Mouse (Mus musculus): ENCODE results near the gene Fstl5. TPM values are rescaled to one million over a fixed set of nuclear protein-coding genes. Genes with fewer than 3 reads are reported as not detected.
A peak's percentile ranks its signal among the peaks of the same experiment; 100 is the strongest.

Fstl5 gene
- polyA plus RNA-seq, 1 experiment from 2014 or later = 68.0 TPM

DNA sequence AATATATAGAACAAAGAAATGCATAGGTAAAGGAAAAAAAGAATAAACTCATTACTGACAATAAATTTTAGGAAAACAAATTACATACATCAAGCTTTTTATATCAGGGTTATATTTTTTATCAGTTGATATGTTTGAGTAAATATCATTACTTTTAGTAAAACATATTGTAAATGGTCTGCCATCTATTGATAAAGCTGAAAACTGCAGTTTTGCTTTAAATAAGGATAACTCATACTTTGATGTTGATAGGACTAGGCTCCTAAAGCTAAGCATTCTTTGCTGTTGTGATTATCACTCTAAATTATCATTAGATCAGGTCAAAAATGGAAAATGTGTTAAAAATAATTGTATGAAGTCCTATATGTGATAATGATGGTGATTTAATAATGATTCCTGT lies 493.3 kb downstream of the Fstl5 start:
- ATAC-seq (ENCODE audit: low FRiP score) = no peak
- Histone ChIP-seq H3K4me2 (no peak overlapping the region), H3K4me3 (replicated peaks) (no peak overlapping the region), H3K9ac (replicated peaks) (no peak overlapping the region), H3K9me3 (replicated peaks) (no peaks in the 10 kb centered on the region), H3K27ac (replicated peaks) (no peak overlapping the region), H3K36me3 (no peaks in the 10 kb centered on the region), H3K4me1 (no peaks in the 10 kb centered on the region), H3K27me3 (replicated peaks) (no peaks in the 10 kb centered on the region)

DNA sequence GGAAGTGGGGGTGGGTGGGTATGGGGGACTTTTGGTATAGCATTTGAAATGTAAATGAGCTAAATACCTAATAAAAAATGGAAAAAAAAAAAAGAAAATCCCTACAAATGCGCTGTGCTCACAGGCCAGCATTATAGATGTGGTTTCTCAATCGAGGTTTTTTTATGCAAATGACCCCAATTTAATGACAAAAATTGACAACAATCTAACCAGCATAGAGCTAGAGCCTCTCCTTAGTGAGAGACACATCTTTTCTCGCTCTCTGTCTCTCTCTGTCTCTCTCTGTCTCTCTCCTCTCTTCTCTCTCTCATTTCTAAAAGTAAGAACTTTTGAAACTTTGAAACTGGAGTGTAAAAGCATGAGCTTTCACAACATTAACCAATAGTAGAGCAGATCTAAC lies 498.4 kb downstream of the Fstl5 start:
- ATAC-seq (ENCODE audit: low FRiP score) = no peak
- H3K4me1 ChIP-seq = no peaks in the 10 kb centered on the region
- H3K36me3 ChIP-seq = no peaks in the 10 kb centered on the region
- H3K27me3 ChIP-seq (replicated peaks) = no peaks in the 10 kb centered on the region
- WGBS = 59% methylated on average over 3 of the region's 3 CpGs
- H3K4me3 ChIP-seq (replicated peaks) = no peak overlapping the region
- no peak overlapping the region for H3K4me2 ChIP-seq
- H3K27ac ChIP-seq (replicated peaks) = no peak overlapping the region
- H3K9me3 ChIP-seq (replicated peaks) = no peaks in the 10 kb centered on the region
- H3K9ac ChIP-seq (replicated peaks) = no peak overlapping the region

DNA sequence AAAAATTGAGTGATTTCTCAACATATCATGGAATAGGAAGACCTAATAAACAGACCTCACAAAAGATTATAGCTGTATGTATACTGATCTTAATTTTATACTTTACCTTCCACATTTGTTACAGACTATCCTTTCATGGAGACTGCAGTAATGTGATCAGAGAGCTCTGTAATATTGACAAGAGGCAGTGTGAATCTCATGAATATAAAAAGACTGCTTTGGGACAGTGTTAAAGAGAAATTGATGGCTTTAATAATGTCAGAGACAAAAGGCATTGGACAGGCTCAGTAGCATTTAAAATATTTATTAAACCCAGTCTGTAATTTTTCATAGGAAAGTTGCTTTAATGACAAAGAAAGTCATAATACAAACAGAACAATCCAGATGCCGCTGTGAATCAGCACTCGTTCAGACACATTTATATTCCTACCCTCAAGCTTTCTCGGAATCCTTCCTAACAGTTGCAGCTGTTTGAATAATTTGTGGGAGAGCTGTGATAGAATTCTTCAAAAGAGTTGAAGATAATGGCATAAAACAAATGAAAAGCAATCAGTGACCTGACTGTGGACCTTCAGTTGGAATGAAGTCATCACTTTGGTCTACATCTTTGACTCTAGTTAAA lies 499.0 kb downstream of the Fstl5 start:
- no peaks in the 10 kb centered on the region for H3K4me1 ChIP-seq
- no peaks in the 10 kb centered on the region for H3K9me3 ChIP-seq (replicated peaks)
- no peaks in the 10 kb centered on the region for H3K36me3 ChIP-seq
- no peak overlapping the region for H3K4me3 ChIP-seq (replicated peaks)
- peak; percentile 59; the same call in 1 of the 2 replicates for ATAC-seq (ENCODE audit: low FRiP score)
- no peak overlapping the region for H3K4me2 ChIP-seq
- 33% methylated on average over 3 of the region's 3 CpGs for WGBS
- no peak overlapping the region for H3K27ac ChIP-seq (replicated peaks)
- H3K27me3 ChIP-seq (replicated peaks) = no peaks in the 10 kb centered on the region
- no peak overlapping the region for H3K9ac ChIP-seq (replicated peaks)

DNA sequence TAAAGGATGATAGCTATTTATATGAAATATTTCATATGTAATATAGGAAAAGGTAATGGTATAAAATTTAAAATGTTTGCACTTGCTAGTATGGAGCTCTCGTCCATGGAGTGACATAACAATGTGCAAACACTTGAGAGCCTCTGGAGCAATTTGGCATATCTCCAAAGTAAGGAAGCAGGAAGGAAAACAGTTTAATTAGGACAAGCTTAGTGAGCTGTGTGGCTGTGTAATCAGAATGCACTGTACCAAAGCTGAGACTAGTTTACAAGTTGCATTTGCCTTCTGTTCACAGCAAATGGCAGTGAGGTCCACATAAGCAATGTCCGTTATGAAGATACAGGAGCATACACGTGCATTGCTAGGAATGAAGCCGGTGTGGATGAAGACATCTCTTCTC lies 519.1 kb downstream of the Fstl5 start:
- no peak overlapping the region for H3K4me2 ChIP-seq
- WGBS = 61% methylated on average over 4 of the region's 4 CpGs
- H3K9me3 ChIP-seq (replicated peaks) = no peaks in the 10 kb centered on the region
- 0 out of 2 replicates have a peak overlapping the region, but pooled peaks have one; percentile 13 for H3K27ac ChIP-seq (replicated peaks)
- H3K27me3 ChIP-seq (replicated peaks) = no peaks in the 10 kb centered on the region
- peaks cover 4% of the 10 kb centered on the region; the same call in 1 of the 2 replicates for H3K4me1 ChIP-seq
- no peak overlapping the region for H3K9ac ChIP-seq (replicated peaks)
- H3K36me3 ChIP-seq = no peaks in the 10 kb centered on the region
- peak; percentile 69 for ATAC-seq (ENCODE audit: low FRiP score)
- H3K4me3 ChIP-seq (replicated peaks) = no peak overlapping the region

DNA sequence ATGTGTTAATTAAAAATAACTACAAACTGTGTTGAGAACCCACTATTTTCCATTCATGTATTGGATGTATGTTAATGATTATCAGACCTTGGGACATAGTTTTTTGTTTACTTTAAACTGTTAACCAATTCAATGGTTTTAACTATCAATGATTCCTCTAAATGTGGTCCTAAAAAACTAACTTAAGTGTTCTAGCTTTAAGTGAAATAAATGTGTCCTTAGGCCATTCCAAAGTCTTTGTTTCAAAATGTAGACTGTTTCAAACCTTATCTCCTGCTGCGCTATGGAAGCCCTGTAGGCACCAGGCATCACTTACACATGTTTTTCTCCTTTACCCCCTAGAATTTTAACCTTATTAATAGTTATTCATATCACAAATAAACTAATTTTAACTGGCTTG lies 546.0 kb downstream of the Fstl5 start:
- Histone ChIP-seq H3K9ac (replicated peaks) (no peak overlapping the region), H3K4me1 (no peaks in the 10 kb centered on the region), H3K4me3 (replicated peaks) (no peak overlapping the region), H3K4me2 (no peak overlapping the region), H3K36me3 (no peaks in the 10 kb centered on the region), H3K27me3 (replicated peaks) (no peaks in the 10 kb centered on the region), H3K27ac (replicated peaks) (no peak overlapping the region), H3K9me3 (replicated peaks) (no peaks in the 10 kb centered on the region)
- 100% methylated on average over 1 of the region's 1 CpGs for WGBS
- no peak for ATAC-seq (ENCODE audit: low FRiP score)

DNA sequence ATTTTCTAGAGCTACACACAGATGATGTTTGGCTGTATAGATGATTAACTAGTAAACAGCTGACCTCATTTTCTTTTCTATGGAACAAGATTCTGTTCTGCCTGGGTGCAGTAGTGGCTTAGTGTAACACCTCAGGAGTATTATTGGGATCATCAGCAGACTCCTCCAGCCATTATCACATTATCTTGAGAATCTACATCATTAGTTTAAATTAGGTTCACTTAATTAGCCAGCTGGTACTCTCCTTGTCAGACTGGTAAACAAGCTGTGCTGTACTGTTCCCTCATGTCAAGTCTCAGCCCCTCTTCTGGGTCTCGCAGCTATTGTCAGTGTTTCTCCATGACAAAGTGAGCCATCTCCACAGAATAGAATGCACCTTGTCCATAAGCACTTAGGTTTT lies 580.2 kb downstream of the Fstl5 start:
- H3K9ac ChIP-seq (replicated peaks) = no peak overlapping the region
- H3K27me3 ChIP-seq (replicated peaks) = no peaks in the 10 kb centered on the region
- H3K4me3 ChIP-seq (replicated peaks) = no peak overlapping the region
- WGBS = 28% methylated on average over 1 of the region's 1 CpGs
- no peak overlapping the region for H3K4me2 ChIP-seq
- no peaks in the 10 kb centered on the region for H3K36me3 ChIP-seq
- ATAC-seq (ENCODE audit: low FRiP score) = peak; percentile 76
- H3K27ac ChIP-seq (replicated peaks) = no peak overlapping the region
- H3K9me3 ChIP-seq (replicated peaks) = no peaks in the 10 kb centered on the region
- no peaks in the 10 kb centered on the region for H3K4me1 ChIP-seq

DNA sequence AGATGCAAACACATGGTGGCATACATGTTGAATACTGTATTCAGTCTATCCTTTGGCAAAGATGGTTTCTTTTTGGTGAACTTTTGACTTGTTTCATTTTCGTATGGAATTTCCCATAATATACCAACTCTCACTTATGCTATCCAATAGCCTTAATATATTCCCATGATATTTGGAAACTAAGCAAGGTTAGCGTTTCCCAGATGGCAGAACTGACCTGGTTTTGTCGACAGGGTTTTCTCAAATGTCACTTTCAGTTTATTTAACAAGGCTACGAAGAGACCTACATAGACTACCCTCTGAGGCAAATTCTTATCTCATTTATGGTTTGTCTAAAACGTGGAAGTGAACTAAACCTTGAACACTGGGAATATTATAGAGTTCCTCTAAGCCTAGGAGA lies 596.8 kb downstream of the Fstl5 start:
- 78% methylated on average over 5 of the region's 5 CpGs for WGBS

DNA sequence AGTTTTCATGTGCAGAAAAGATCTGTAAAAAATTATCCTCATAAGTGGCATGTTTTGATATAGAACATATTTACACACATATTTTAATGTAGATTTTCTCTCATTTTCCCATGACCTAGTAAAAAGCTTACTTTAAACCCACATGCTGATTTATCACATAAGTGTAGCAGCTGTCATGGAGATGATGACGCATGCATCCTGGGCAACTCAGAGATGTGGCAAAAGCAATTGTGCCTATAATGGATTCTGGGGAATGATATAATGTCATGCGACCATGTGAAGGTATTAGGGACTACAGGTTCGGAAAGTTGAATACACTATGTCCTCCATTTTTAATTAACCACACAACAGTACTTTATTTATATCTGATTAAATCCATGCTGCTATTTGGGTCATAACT lies 601.9 kb downstream of the Fstl5 start:
- Histone ChIP-seq H3K4me2 (no peak overlapping the region), H3K9ac (replicated peaks) (no peak overlapping the region), H3K27ac (replicated peaks) (no peak overlapping the region), H3K4me1 (no peaks in the 10 kb centered on the region), H3K9me3 (replicated peaks) (no peaks in the 10 kb centered on the region), H3K27me3 (replicated peaks) (no peaks in the 10 kb centered on the region), H3K36me3 (no peaks in the 10 kb centered on the region), H3K4me3 (replicated peaks) (no peak overlapping the region)
- no peak for ATAC-seq (ENCODE audit: low FRiP score)
- WGBS = 90% methylated on average over 3 of the region's 3 CpGs

More for the DNA sequence above, 596.8 kb downstream of the Fstl5 start:
- Histone ChIP-seq H3K4me3 (replicated peaks) (no peak overlapping the region), H3K36me3 (no peaks in the 10 kb centered on the region), H3K9ac (replicated peaks) (no peak overlapping the region), H3K4me2 (no peak overlapping the region), H3K4me1 (no peaks in the 10 kb centered on the region), H3K27me3 (replicated peaks) (no peaks in the 10 kb centered on the region), H3K9me3 (replicated peaks) (no peaks in the 10 kb centered on the region), H3K27ac (replicated peaks) (no peak overlapping the region)
- ATAC-seq (ENCODE audit: low FRiP score) = no peak

DNA sequence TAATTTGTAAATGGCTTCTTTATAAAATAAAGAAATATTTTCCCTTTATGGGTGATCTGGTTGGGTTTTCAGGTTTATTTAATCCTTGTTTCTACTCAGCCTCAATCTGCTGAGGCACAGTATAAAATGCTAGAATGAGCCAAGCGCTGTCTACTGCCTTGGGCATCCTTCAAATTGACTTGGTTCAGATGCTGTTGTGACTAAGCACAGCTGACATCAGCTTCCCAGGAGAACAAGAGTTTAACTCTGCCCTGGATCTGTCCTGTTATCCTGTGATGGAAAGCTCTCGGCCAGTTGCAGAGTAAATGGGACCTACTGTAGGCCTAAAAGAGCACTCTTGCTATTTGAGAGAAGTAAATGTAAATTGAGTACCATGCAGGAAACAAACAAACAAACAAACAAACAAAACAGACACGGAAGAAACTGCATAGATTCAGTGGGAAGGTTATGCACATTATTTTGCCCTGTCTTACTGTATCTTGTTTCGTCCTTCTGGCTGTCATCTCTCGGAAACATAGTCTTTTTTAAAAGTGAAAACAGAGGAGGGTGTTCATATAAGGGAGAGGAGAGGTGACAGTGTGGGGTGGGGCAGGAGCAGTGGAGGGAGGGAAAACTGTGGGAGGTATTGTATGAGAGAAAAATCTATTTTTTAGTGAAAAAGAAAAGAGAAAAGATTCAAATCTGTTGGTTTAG lies 605.9 kb downstream of the Fstl5 start:
- H3K36me3 ChIP-seq = no peaks in the 10 kb centered on the region
- no peak overlapping the region for H3K27ac ChIP-seq (replicated peaks)
- H3K4me3 ChIP-seq (replicated peaks) = no peak overlapping the region
- no peaks in the 10 kb centered on the region for H3K9me3 ChIP-seq (replicated peaks)
- H3K4me1 ChIP-seq = no peaks in the 10 kb centered on the region
- 0 out of 2 replicates have a peak, but pooled peaks have one; percentile 38 for ATAC-seq (ENCODE audit: low FRiP score)
- H3K4me2 ChIP-seq = no peak overlapping the region
- no peaks in the 10 kb centered on the region for H3K27me3 ChIP-seq (replicated peaks)
- 75% methylated on average over 5 of the region's 5 CpGs for WGBS
- no peak overlapping the region for H3K9ac ChIP-seq (replicated peaks)

DNA sequence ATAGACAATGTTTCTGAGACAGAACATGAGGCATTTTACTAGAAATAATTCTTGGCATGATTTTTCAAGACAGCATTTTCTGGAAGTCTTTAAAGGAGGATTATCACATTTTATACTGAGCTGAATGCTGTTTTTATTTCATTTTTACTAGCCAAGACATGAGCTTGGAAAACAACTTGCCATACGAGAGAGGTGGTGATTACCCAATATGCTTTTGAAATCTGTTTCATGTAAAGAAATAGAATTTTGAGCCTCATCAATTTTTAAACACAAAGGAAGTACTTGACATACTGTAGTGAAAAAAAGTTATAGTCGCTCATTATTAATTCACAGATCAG lies 606.4 kb downstream of the Fstl5 start:
- Histone ChIP-seq H3K9ac (replicated peaks) (no peak overlapping the region), H3K36me3 (no peaks in the 10 kb centered on the region), H3K27me3 (replicated peaks) (no peaks in the 10 kb centered on the region), H3K4me1 (no peaks in the 10 kb centered on the region), H3K27ac (replicated peaks) (no peak overlapping the region), H3K9me3 (replicated peaks) (no peaks in the 10 kb centered on the region), H3K4me2 (no peak overlapping the region), H3K4me3 (replicated peaks) (no peak overlapping the region)
- no peak for ATAC-seq (ENCODE audit: low FRiP score)
- 78% methylated on average over 2 of the region's 2 CpGs for WGBS

DNA sequence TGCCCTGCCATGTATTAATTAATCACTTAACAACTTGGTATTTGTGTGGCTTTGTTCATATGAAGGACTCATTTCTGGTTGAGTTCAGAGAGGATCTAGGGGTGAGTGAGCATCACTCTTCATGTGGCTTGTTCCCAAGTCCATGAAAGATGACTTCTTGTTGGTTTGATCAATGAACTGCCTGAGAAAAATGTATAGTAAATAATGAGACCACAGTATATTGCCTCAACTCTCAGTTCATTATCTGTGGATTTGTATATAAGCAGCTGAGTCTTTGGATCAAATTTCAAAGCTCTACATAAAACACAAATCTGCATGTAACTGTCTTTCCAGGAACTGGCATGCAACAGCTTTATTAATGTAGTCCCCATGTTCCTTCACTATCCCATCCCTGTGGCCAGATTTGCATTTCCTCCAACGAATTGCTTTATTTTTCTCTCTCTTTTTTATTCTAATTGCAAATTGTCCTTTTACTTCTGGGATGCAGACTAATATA lies 623.1 kb downstream of the Fstl5 start:
- Histone ChIP-seq H3K4me3 (replicated peaks) (no peak overlapping the region), H3K27ac (replicated peaks) (no peak overlapping the region), H3K27me3 (replicated peaks) (no peaks in the 10 kb centered on the region), H3K9ac (replicated peaks) (no peak overlapping the region), H3K4me1 (no peaks in the 10 kb centered on the region), H3K9me3 (replicated peaks) (no peaks in the 10 kb centered on the region), H3K4me2 (no peak overlapping the region), H3K36me3 (no peaks in the 10 kb centered on the region)
- no peak for ATAC-seq (ENCODE audit: low FRiP score)
- WGBS = 65% methylated on average over 1 of the region's 1 CpGs

DNA sequence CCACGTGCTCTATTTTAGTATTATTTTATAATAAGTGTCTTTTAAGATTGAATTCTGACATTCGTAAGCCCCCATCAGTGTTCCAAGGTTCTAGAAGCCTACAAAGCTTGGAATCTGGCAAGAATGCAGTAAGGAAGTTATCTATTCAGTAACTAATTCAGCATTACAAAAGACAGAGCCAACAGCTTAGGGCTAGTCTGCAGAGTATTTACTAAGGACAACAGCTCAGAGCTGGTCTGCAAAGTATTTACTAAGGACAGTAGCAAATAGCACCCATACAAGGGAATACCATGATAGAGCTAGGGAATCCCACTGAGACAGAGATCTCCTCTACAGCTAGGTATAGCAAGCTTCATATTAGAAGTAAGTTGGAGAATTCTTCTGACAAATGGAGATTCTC lies 665.2 kb downstream of the Fstl5 start:
- Histone ChIP-seq H3K27ac (replicated peaks) (no peak overlapping the region), H3K27me3 (replicated peaks) (no peaks in the 10 kb centered on the region), H3K4me2 (no peak overlapping the region), H3K4me3 (replicated peaks) (no peak overlapping the region), H3K36me3 (no peaks in the 10 kb centered on the region), H3K4me1 (no peaks in the 10 kb centered on the region), H3K9ac (replicated peaks) (no peak overlapping the region), H3K9me3 (replicated peaks) (no peaks in the 10 kb centered on the region)
- 88% methylated on average over 2 of the region's 2 CpGs for WGBS
- no peak for ATAC-seq (ENCODE audit: low FRiP score)

Data from neural tube, embryonic 15.5 days (tissue).